Mouse (Mus musculus): ENCODE measurements around the gene Ogdhl. TPM values are rescaled to one million over a fixed set of nuclear protein-coding genes. Genes with fewer than 3 reads are reported as not detected.
"Not testable (repeated sequence)": the region's sequence is repeated elsewhere in the genome, so short reads cannot be mapped to it uniquely, and the experiment has no call there.

The Ogdhl gene
- 1 to 10 TPM; 9.3 to 9.9 TPM for total RNA-seq (2021)
- long read RNA-seq, experiment 1, partial matches to known transcripts = 0 of 5 reads
- long read RNA-seq, experiment 1, other reads (novel, unspliced or antisense) = 1 of 5 reads
- long read RNA-seq, experiment 2, transcript Ogdhl-203 (24 exons, 3,723 nt) = major isoform, 16 of 27 reads
- long read RNA-seq, experiment 2, partial matches to known transcripts = 9 of 27 reads
- long read RNA-seq, experiment 2, other reads (novel, unspliced or antisense) = 2 of 27 reads

DNA sequence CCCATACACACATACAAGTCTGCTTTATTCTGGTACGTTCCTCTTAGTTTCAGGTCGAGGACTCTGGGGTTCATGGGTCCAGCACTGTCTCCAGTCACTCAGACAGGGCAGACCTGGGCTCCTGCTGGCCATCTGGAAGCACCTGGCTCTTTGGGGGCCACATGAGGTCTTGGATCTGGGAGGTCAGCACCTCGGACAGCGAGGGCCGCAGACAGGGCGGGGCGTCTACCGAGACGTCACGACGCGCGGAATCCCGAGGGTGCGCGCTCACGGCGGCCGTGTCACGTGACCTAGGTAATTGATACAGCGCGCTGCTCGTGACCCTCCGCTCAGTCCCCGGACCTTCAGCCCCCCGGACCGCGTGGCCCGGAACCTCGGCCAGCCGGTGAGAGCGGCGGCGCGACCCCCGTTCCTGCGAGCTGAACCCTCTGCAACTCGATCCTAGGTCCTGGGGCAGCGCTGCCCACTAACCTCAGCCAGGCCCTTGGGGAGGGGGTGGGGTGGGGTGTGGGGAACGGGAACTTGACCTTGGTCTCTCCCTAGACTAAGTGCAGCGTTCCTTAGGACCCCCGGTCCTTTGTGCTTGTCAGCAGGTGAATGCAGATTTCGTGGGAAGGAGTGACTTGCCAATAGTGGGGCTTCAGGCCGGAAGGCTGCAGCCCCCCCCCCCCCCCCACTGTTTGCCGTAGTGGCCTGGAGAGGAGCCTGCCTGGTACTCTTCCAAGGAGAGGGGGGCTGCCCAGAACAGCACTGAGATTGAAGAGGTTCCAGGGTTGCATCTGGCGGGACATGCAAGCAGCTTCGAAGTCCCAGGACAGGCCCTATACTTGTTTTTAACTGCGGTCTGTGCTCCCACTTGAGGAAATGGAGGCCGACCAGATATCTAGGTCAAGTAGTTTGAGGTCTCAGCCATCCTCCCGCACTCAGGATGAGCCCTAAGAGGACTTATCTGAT, at the start of gene Ogdhl:
Ogdhl (plus strand) TSS at position 288 of the 954 bp plus-strand sequence.
- peak; percentile 65 to 70 for DNase-seq (ENCODE audit: low spot score in 2 of 2)

DNA sequence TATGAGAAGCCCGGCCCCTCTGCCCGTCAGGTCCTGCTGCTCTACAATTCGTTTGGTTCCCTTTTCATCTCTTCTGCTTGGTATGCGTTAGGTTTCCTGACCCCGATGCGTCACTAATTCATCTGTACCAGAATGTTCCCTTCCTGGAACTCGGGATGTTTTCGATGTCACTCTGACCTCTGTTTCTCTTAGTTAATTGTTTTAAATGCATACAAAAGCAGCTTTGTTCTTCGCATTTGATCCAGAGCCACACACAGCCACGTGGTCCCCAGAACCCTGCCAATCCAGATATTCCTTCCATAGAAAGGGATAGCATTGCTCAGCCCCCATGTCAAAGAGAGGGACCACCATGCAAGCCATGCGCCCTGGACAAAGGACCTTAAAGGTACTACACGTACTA, 20.2 kb upstream of the Ogdhl start:
- no peak for DNase-seq (ENCODE audit: low spot score in 2 of 2)

DNA sequence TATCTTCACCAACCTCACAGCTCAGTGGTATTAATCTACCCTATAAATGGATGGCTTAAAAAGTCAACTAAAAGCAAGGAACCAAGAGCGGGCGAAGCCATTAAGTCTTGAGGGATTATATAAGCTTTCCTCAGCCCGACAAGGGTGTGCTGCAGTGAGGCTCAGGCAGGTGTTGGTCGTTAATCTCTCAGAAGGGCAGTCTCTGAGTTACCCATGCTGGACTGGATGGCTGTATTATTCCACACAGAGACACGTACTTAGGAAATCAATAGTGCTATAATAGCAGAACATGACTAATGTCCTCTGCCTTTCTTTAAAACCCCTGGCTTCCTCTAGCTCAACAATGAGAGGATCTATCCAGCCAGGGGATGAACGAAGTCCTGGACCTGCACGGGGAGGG, 19.4 kb upstream of the Ogdhl start:
- DNase-seq (ENCODE audit: low spot score in 2 of 2) = no peak

DNA sequence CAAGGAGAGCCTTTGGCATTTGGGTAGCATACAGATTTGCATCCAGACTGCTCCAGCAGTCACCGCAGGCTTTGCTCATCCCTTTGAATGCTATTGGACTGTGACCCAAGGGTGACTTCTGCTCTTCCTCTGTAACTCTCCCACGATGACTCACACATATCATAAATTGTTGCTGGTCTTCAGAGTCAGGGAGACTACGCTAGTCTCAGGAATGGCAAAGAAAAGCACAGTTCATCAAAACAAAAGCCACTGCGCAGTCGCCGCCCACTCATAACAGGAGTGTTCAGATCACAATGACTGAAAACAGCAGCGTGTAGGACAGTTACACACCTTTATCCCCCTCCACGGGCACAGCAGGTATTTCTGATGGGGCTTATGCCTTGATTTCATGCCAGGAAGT, 16.9 kb upstream of the Ogdhl start:
- DNase-seq (ENCODE audit: low spot score in 2 of 2) = peak in 1 of 2 experiments; percentile 9

DNA sequence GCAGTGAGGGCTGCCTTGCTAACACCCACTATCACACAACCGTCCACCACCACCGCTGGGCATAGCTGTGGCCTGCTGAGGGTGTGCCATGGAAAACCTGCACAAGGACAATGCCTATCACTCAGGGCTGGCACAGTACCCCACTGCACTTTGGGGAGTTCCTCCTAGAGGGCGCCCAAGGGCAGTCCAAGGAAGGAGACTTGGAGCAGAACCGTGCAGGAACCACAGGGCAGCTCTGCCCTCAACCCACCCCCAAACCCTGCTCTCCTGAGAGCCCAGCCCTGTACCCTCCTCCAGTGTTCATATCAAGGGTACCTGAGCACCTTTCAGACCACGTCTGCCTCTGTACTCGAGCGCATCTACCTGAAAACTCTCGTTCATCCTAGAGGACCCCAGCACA, 11.9 kb upstream of the Ogdhl start:
- peak; percentile 55 to 65 for DNase-seq (ENCODE audit: low spot score in 2 of 2)

DNA sequence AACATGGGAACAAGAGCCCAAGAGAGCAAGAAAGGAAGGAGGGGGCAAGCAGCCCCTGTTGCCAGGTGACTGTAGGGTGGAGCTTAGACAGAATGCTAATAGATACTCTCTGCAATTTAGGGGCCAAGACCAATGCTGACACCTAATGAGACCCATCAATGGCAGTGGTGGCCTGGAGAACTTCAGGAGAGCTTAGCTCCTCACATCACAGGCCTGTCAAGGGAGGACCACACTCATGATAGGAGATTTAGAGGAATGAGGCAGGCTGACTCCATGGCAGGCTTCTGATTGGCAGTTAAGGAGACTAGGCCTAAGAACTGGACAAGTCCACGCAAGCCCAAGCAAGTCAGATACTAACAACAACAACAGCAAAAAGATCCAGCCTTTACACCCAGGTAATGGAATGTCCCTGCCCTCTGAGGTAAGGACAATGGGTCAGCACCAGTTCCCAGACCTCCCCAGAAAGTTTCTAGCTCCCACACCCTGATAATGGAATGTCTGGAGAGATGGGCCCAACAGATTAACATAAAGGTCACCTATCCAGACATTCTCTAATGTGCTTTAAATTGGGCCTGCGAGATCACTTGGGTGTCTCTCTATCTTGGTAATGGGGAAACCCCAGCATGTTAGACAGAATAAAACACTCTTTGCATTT, 10.3 kb upstream of the Ogdhl start:
- DNase-seq (ENCODE audit: low spot score in 2 of 2) = no peak

DNA sequence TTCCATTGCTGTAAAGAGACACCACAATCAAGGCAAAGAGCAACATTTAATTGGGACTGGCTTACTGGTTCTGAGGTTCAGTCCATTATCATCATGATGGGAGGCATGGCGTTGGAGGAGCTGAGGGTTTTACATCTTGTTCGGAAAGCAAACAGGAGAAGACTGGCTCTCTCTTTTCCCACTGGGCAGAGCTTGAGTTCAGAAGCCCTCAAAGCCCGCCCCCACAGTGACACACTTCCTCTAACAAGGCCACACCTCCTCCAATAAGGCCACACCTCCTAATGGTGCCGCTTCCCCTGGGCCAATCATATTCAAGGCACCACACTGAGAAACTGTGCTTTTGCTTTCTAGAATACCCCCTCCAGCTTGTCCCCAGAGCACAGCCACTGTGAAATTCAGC, 4.0 kb upstream of the Ogdhl start:
- no peak for DNase-seq (ENCODE audit: low spot score in 2 of 2)

DNA sequence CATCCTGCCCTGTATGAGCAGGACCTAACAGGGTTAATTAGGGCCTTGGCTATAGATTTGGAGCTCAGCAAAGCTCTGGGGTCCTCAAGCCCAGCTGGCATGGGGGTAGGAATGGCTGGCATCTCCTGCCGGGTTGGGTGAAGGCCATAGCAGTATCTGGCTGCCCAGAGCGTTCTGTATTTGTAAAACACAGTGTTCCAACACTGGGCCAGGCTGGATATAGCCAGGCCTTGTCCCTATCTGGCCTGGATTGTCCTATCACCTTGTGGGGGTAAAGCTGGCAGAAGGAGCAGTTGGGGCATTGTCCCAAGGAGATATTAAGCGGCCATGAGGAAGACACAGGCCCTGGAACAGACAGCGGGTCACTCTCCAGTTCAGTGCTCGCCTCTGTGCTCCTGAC, 1.4 kb downstream of the Ogdhl start:
- no peak for DNase-seq (ENCODE audit: low spot score in 2 of 2)

DNA sequence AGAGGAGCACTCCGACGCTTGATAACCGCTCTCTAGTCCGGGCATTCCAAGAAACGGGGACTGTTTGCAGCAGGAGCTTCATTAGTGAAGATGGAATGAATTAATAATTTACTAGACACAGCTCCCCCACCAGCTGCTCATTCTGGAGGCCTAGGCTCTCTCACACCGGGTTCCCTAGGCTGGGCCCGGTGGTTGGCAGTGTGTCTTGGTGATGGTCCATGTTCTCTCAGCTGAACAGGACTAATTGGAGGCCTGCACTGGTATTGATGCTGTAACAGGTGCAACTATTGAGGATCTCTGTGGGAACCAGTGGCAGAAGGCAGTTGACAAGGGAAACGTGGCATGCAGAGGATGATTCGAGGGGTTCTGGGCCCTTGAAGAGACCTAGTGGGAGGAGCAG, 5.5 kb downstream of the Ogdhl start:
- DNase-seq (ENCODE audit: low spot score in 2 of 2) = no peak

DNA sequence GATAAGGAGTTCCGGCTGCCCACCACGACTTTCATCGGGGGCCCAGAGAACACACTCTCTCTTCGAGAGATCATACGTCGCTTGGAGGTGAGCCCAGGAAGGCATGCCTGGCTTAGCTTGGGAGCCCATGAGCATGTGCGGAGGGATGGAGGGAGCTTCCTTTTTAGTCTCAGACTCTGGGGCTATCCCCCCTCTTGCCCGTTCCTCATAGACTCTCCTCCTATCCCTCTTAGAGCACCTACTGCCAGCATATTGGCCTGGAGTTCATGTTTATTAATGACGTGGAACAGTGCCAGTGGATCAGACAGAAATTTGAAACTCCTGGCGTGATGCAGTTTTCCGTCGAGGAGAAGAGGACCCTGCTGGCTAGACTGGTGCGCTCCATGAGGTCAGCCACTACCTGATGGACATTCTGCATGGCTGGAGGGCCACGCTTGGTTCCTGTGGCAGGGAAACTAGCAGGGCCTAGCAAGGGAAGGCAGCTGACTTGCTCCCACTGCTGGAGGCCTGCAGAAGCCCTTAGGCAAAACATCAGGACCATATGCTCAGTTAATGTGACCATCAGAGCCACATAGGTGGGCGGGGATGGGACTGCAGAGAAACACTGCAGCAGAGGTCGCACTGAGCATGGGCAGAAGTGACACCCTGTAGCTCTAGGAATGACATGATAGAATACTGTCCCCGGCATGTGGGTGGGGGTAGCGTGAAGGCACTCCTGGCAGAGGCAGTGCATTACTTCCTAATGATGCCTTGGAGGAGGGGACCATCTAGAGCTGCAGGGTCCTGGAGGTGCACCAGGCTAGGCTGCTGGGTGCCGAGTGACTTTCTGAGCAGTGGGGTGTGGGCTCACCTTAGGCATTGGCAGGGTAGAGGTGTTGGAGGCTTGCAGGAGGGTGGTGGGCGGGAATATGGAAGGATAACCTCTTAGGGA, 11.0 kb downstream of the Ogdhl start:
- DNase-seq (ENCODE audit: low spot score in 2 of 2) = no peak

DNA sequence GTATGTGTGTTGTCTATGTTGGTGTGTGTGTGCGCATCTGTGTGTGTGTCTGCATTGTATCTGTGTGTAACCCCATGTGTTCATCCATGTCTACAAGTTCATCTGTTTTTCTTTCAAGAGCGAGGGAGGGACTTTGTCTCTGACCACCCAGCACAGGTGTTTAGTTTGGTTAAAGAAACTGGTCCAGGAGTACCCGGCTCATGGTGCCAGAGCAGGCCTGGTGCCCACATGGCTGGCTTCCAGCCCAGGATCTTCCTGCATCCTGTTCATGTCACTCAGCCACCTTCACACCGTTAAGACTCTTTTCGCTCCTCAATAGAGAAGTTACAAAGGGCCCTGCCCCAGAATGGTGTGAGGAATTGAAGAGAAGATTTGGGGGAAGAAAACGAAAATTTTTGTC, 14.2 kb downstream of the Ogdhl start:
- no peak for DNase-seq (ENCODE audit: low spot score in 2 of 2)

DNA sequence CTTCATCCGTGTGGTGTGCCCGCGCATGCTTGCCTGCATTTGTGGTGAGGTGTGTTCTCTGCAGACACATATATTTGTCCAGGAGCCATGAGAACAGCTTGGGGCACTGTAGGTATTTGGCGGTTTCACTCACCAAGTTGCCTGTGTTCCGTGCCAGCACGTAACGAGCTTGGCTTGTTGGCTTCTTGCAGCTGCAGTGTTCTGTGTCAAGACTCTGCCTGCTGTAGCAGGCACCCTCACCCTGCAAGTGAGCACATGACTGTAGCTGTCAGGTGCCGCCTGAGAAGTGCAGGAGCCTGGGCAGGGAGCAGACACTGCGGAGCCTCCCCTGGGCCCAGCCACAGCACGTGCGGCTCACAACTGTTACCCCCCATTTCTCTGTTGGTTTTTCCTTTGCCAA, 14.7 kb downstream of the Ogdhl start:
- DNase-seq (ENCODE audit: low spot score in 2 of 2) = no peak

DNA sequence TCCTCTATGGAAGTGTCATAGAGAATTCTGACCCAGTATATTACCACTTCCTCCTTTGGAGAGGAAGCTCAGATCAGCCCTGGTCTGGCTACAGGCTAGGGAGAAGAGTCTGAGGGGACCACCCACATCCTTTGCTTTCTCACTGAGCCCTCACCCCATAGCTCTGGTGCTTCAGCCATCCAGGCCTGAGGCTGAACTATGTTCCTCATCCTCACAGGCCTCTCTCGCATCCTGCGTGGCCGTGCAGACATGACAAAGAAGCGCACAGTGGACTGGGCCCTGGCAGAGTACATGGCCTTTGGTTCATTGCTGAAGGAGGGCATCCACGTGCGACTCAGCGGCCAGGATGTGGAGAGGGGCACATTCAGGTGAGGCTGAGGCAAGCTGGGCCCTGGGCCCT, 20.0 kb downstream of the Ogdhl start:
- no peak for DNase-seq (ENCODE audit: low spot score in 2 of 2)

DNA sequence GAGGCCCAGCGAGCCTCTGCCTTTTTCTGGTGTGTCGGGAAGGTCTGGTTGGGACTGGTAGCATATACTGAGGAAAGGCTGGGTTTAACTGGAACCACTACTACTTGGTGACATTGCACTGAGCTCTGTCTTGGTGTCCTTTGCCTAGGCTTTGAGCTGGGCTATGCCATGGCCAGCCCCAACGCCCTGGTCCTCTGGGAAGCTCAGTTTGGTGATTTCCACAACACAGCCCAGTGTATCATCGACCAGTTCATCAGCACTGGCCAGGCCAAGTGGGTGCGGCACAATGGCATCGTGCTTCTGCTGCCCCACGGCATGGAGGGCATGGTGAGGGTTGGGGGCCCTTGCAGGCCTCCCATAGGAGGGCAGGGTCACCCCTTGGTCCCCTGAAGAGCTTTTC, 22.4 kb downstream of the Ogdhl start:
- DNase-seq (ENCODE audit: low spot score in 2 of 2) = no peak

DNA sequence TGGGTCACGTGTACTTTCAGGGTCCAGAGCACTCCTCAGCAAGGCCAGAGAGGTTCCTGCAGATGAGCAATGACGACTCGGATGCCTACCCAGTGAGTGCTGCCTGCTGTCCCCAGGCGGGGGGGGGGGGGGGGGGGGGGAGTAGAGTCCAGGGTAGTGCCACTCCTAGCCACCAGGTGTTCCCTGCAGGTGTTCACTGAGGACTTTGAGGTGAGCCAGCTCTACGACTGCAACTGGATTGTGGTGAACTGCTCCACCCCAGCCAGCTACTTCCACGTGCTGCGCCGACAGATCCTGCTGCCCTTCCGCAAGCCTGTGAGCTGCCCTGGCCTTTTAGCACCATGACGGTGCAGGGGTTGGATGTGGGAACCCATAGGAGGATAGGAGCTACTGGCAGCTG, 22.9 kb downstream of the Ogdhl start:
- DNase-seq (ENCODE audit: low spot score in 2 of 2) = no peak

DNA sequence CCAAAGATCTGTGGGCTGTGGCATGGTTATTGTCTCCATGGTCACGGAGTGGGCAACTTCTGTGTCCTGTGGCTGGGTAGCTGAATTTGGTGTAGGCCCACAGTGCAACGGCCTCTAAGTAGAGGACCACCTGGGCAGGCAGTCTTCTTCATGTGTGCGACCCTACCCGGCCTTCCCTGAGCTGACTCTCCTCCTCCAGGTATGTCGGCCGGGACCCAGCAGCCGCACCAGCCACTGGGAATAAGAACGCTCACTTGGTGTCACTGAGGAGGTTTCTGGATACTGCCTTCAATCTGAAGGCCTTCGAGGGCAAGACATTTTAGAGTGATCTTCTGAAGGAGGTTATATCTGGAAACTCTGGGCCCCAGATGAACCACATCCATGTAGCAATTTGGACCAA, 25.5 kb downstream of the Ogdhl start:
- no peak for DNase-seq (ENCODE audit: low spot score in 2 of 2)

DNA sequence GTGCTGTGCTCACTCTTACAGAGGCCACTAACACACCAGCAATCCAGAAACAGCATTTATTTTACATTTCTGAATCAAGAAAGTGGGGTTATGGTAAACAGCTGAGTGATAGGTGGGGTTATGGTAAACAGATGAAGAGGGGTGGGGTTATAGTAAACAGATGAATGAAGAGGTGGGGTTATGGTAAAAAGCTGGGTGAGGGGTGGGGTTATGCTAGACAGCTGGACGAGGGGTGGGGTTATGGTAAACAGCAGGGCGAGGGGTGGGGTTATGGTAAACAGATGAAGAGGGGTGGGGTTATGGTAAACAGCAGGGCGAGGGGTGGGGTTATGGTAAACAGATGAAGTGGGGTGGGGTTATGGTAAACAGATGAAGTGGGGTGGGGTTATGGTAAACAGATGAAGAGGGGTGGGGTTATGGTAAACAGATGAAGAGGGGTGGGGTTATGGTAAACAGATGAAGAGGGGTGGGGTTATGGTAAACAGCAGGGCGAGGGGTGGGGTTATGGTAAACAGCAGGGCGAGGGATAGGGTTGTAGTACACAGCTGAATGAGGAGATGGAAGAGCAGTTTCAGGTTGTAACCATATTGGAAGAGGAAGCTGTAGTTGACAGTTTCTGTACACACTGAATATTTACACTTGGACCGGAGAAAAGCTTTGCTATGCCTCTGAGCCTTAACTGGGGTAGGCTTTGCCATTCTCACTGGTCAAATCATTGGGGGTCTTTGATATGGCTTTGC, 29.5 kb downstream of the Ogdhl start:
- DNase-seq (ENCODE audit: low spot score in 2 of 2) = not testable (repeated sequence)

DNA sequence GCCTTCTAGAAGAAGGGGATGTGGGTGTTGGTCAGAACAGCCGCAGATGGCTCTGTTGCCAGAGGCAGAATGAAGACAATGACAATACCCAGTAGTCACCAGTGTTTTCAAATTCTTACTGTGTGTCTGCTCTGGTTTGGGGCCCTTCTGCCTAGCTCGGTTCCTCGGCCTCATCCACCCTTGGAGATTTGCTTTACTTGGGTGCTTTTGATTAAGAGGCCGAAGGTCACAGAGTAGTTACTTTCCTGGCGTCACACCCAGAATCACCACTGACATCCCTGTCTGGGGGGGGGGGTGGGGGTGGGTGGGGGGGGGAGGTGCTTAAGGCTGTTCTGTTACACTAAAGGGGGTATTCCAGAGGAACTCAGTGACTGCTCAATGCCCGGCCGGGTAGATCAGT, 42.5 kb downstream of the Ogdhl start:
- DNase-seq (ENCODE audit: low spot score in 2 of 2) = no peak

DNA sequence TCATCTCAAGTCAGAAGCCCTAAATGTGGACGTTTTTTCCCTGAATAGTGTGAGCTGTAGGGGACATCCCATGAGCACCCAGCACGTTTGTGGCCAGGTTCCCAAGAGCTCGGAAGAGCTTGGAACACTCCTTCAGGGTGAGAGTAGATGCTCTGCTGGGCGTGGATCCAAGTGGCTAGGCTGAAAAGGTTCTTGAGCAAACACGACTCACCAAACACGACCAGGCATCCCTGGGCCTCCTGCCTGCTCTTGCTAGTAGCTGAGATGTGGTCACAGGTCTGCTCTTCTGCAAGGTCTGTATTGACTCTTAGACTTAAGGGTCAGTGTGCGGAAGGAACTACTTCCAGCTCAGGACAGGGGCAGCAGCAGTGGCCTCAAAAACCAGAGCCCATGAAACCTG, 47.9 kb downstream of the Ogdhl start:
- no peak for DNase-seq (ENCODE audit: low spot score in 2 of 2)

DNA sequence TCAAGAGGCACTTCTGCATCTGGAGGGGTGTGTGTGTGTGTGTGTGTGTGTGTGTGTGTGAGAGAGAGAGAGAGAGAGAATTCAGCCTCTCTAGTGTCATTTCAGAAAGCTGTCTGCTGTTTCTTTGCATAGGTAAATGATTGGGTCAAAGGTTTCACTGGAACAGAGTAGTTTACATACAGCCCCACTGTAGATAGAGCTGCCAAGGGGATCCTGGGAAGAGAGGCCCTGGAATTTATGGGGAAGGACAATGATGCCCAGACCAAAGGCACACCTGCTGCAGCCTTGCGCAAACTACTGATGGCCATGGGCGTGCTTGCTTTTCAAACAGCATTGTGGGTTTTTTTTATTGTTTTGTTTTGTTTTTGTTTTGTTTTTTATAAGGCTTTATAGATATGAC, 50.7 kb downstream of the Ogdhl start:
- DNase-seq (ENCODE audit: low spot score in 2 of 2) = no peak
